Mouse (Mus musculus) forebrain, embryonic 12.5 days (tissue): ENCODE measurements around the gene Polg2. TPM values are rescaled to one million over a fixed set of nuclear protein-coding genes. Genes with fewer than 3 reads are reported as not detected.
A peak's percentile ranks its signal among the peaks of the same experiment; 100 is the strongest.
"Not testable (repeated sequence)": the region's sequence is repeated elsewhere in the genome, so short reads cannot be mapped to it uniquely, and the experiment has no call there.

Source experiments
- ATAC-seq: fragments of 200-750 bp; cut with Nextera tagmentation; 2 replicates; pipeline ENCODE4 v1.8.0; 2017; ENCODE audit warnings: moderate TSS enrichment; ENCODE audit not compliant: low FRiP score
- H3K27ac ChIP-seq: fragments of 300-500 bp; sonication (generic); 2 replicates; pipeline ENCODE4 v1.5.1; 2016; ENCODE audit warnings: mild to moderate bottlenecking
- H3K27me3 ChIP-seq: fragments of 300-500 bp; sonication (generic); 2 replicates; pipeline ENCODE4 v1.6.1; 2016; ENCODE audit warnings: mild to moderate bottlenecking
- H3K36me3 ChIP-seq: fragments of 300-500 bp; sonication (generic); replicated peaks from 2 replicates; pipeline ENCODE4 v1.6.1; 2016; ENCODE audit warnings: mild to moderate bottlenecking
- H3K4me1 ChIP-seq: fragments of 300-500 bp; sonication (generic); 2 replicates; pipeline ENCODE4 v1.6.1; 2016
- H3K4me2 ChIP-seq: fragments of 300-500 bp; sonication (generic); 2 replicates; pipeline ENCODE4 v1.6.1; 2016; ENCODE audit warnings: mild to moderate bottlenecking, moderate library complexity
- H3K4me3 ChIP-seq: fragments of 300-500 bp; sonication (generic); replicated peaks from 2 replicates; pipeline ENCODE4 v1.5.1; 2016; ENCODE audit warnings: mild to moderate bottlenecking
- H3K9ac ChIP-seq: fragments of 300-500 bp; sonication (generic); 2 replicates; pipeline ENCODE4 v1.6.1; 2016; ENCODE audit warnings: mild to moderate bottlenecking
- H3K9me3 ChIP-seq: fragments of 300-500 bp; sonication (generic); 2 replicates; pipeline ENCODE4 v1.6.1; 2016
- WGBS: fragments of 180-500 bp; shearing (Covaris S2); methylation state at CpG from one replicate; pipeline ENCODE4 v1.1.7; 2016; 5-methylcytosine and 5-hydroxymethylcytosine counted together
- polyA plus RNA-seq: library from polyadenylated mRNA; unstranded; fragments of >200 nt; fragmentation: Nextera tagmentation; extraction: Ambion mirVana; gene quantifications from 2 replicates; pipeline ENCODE4 v1.2.1, GENCODE M21; 2016

Gene Polg2
- polyA plus RNA-seq, 1 experiment from 2014 or later, result 10.4 TPM

GRCm38 (mm10) chr11:106788026-106788774 is 8.9 kb upstream of the Polg2 start:
- peaks cover 47% of the 10 kb centered on the region for H3K36me3 ChIP-seq
- peak overlapping the region; percentile 97 for H3K9ac ChIP-seq
- peak overlapping the region; percentile 98 for H3K27ac ChIP-seq
- WGBS, result under 1% methylated on average over 72 of the region's 79 CpGs
- peak; percentile 86 for ATAC-seq
- peak overlapping the region; percentile 80 for H3K4me2 ChIP-seq
- no peaks in the 10 kb centered on the region for H3K9me3 ChIP-seq
- no peaks in the 10 kb centered on the region for H3K27me3 ChIP-seq
- H3K4me1 ChIP-seq, result peaks cover 29% of the 10 kb centered on the region
- H3K4me3 ChIP-seq, result peak overlapping the region; percentile 93

GRCm38 (mm10) chr11:106787131-106788025 is 8.0 kb upstream of the Polg2 start:
- Histone ChIP-seq H3K4me2 (peak overlapping the region; percentile 73), H3K27me3 (no peaks in the 10 kb centered on the region), H3K9me3 (no peaks in the 10 kb centered on the region), H3K27ac (peak overlapping the region; percentile 98), H3K36me3 (peaks cover 47% of the 10 kb centered on the region), H3K4me1 (peaks cover 29% of the 10 kb centered on the region), H3K9ac (peak overlapping the region; percentile 97), H3K4me3 (peak overlapping the region; percentile 93)
- under 1% methylated on average over 62 of the region's 65 CpGs for WGBS
- ATAC-seq, result no peak; the same call in 1 of the 2 replicates

GRCm38 (mm10) chr11:106785043-106785442 is 5.7 kb upstream of the Polg2 start:
- no peaks in the 10 kb centered on the region for H3K27me3 ChIP-seq
- peaks cover 58% of the 10 kb centered on the region for H3K36me3 ChIP-seq
- H3K9me3 ChIP-seq, result no peaks in the 10 kb centered on the region
- no peak overlapping the region for H3K4me3 ChIP-seq
- H3K4me1 ChIP-seq, result peaks cover 24% of the 10 kb centered on the region
- ATAC-seq, result no peak
- H3K4me2 ChIP-seq, result peak overlapping the region; percentile 73; the same call in 1 of the 2 replicates
- H3K27ac ChIP-seq, result no peak overlapping the region
- H3K9ac ChIP-seq, result no peak overlapping the region
- WGBS, result 91% methylated on average over 1 of the region's 1 CpGs

GRCm38 (mm10) chr11:106784476-106784875 is 5.1 kb upstream of the Polg2 start:
- H3K36me3 ChIP-seq, result peaks cover 60% of the 10 kb centered on the region
- no peaks in the 10 kb centered on the region for H3K27me3 ChIP-seq
- no peak overlapping the region for H3K4me2 ChIP-seq
- H3K4me3 ChIP-seq, result no peak overlapping the region
- H3K27ac ChIP-seq, result no peak overlapping the region
- peaks cover 25% of the 10 kb centered on the region for H3K4me1 ChIP-seq
- ATAC-seq, result no peak
- 81% methylated on average over 2 of the region's 2 CpGs for WGBS
- H3K9ac ChIP-seq, result no peak overlapping the region
- no peaks in the 10 kb centered on the region for H3K9me3 ChIP-seq

GRCm38 (mm10) chr11:106782841-106783764 is 3.8 kb upstream of the Polg2 start:
- H3K4me2 ChIP-seq, result no peak overlapping the region
- WGBS, result 87% methylated on average over 9 of the region's 9 CpGs
- no peaks in the 10 kb centered on the region for H3K9me3 ChIP-seq
- peaks cover 60% of the 10 kb centered on the region for H3K36me3 ChIP-seq
- no peak overlapping the region for H3K27ac ChIP-seq
- H3K27me3 ChIP-seq, result no peaks in the 10 kb centered on the region
- H3K4me3 ChIP-seq, result no peak overlapping the region
- peaks cover 27% of the 10 kb centered on the region for H3K4me1 ChIP-seq
- no peak overlapping the region for H3K9ac ChIP-seq
- no peak for ATAC-seq

GRCm38 (mm10) chr11:106782271-106782670 is 2.9 kb upstream of the Polg2 start:
- H3K4me3 ChIP-seq, H3K9me3 ChIP-seq, H3K4me2 ChIP-seq, H3K27ac ChIP-seq, H3K9ac ChIP-seq, ATAC-seq, H3K27me3 ChIP-seq: not testable (repeated sequence)
- Histone ChIP-seq H3K36me3 (peaks cover 60% of the 10 kb centered on the region), H3K4me1 (peaks cover 31% of the 10 kb centered on the region)
- WGBS, result 92% methylated on average over 7 of the region's 7 CpGs

GRCm38 (mm10) chr11:106780590-106781220 is 1.4 kb upstream of the Polg2 start:
- Histone ChIP-seq H3K9me3 (no peaks in the 10 kb centered on the region), H3K4me3 (no peak overlapping the region), H3K9ac (no peak overlapping the region), H3K36me3 (peaks cover 60% of the 10 kb centered on the region), H3K4me1 (peaks cover 25% of the 10 kb centered on the region), H3K27ac (0 out of 2 replicates have a peak overlapping the region, but pooled peaks have one; percentile 19), H3K4me2 (no peak overlapping the region), H3K27me3 (no peaks in the 10 kb centered on the region)
- 77% methylated on average over 6 of the region's 6 CpGs for WGBS
- no peak for ATAC-seq

GRCm38 (mm10) chr11:106780089-106780425 is 720 bp upstream of the Polg2 start:
- peak overlapping the region; percentile 71 for H3K4me2 ChIP-seq
- H3K4me1 ChIP-seq, result peaks cover 18% of the 10 kb centered on the region
- H3K9me3 ChIP-seq, result no peaks in the 10 kb centered on the region
- ATAC-seq, result no peak; the same call in 1 of the 2 replicates
- H3K36me3 ChIP-seq, result peaks cover 60% of the 10 kb centered on the region
- 69% methylated on average over 4 of the region's 4 CpGs for WGBS
- peak overlapping the region; percentile 92 for H3K27ac ChIP-seq
- no peak overlapping the region for H3K4me3 ChIP-seq
- H3K9ac ChIP-seq, result no peak overlapping the region
- no peaks in the 10 kb centered on the region for H3K27me3 ChIP-seq

GRCm38 (mm10) chr11:106778589-106779387 is 549 bp downstream of the Polg2 start:
- H3K27me3 ChIP-seq, result no peaks in the 10 kb centered on the region
- H3K27ac ChIP-seq, result peak overlapping the region; percentile 92
- H3K9me3 ChIP-seq, result no peaks in the 10 kb centered on the region
- no peak; the same call in 1 of the 2 replicates for ATAC-seq
- H3K4me3 ChIP-seq, result peak overlapping the region; percentile 65
- H3K4me1 ChIP-seq, result peaks cover 16% of the 10 kb centered on the region
- 3% methylated on average over 39 of the region's 39 CpGs for WGBS
- H3K4me2 ChIP-seq, result peak overlapping the region; percentile 71
- H3K36me3 ChIP-seq, result peaks cover 60% of the 10 kb centered on the region
- peak overlapping the region; percentile 77 for H3K9ac ChIP-seq

- Histone ChIP-seq H3K27ac (no peak overlapping the region), H3K27me3 (no peaks in the 10 kb centered on the region), H3K4me3 (no peak overlapping the region), H3K4me2 (peak overlapping the region; percentile 71; the same call in 1 of the 2 replicates), H3K9ac (no peak overlapping the region), H3K36me3 (peaks cover 60% of the 10 kb centered on the region), H3K4me1 (peaks cover 12% of the 10 kb centered on the region; the same call in 1 of the 2 replicates), H3K9me3 (no peaks in the 10 kb centered on the region)
- ATAC-seq, result no peak
- 94% methylated on average over 7 of the region's 7 CpGs for WGBS
These were observed 1.2 kb downstream of the Polg2 start for GRCm38 (mm10) chr11:106778132-106778531.

- WGBS, result 89% methylated on average over 3 of the region's 3 CpGs
- Histone ChIP-seq H3K9me3 (no peaks in the 10 kb centered on the region), H3K36me3 (peaks cover 60% of the 10 kb centered on the region), H3K4me2 (no peak overlapping the region), H3K9ac (no peak overlapping the region), H3K27me3 (no peaks in the 10 kb centered on the region), H3K27ac (no peak overlapping the region), H3K4me3 (no peak overlapping the region), H3K4me1 (peaks cover 12% of the 10 kb centered on the region; the same call in 1 of the 2 replicates)
- ATAC-seq, result no peak
These were observed 1.9 kb downstream of the Polg2 start for GRCm38 (mm10) chr11:106777395-106777794.
